Mouse (Mus musculus): Measurements from ENCODE around the gene Zfp428.

DNA sequence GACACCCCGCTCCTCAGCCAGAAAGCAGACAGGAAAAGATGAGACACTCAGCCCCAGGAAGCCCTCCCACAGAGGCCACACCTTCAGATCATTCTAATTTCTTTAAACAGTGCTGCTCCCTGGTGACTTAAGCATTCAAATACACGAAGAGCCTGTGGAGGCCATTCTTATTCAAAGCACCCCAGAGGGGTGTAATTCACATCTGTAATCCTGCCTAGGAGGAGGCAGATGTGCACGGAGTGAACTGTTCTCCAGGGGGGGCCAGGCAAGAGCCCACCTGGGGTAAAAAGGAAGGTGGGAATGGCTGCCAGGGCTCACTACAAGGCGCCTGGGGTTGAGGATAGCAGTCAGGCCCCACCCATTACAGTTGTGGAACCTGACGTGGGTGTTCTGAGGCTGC is 10.3 kb downstream of the Zfp428 start:
- TF ChIP-seq GATA1 (IDR thresholded peaks at IDR 0.05; ENCODE audit: borderline replicate concordance, low read length) (no peak), FLI1 (IDR thresholded peaks at IDR 0.05; ENCODE audit: low read length) (no peak)

All from megakaryocyte, embryonic 14.5 days (primary cell).